Mouse (Mus musculus): ENCODE results near the gene Gpr12. TPM values are rescaled to one million over a fixed set of nuclear protein-coding genes. Genes with fewer than 3 reads are reported as not detected.
A peak's percentile ranks its signal among the peaks of the same experiment; 100 is the strongest.

Gpr12 gene
- polyA plus RNA-seq (2012; rRNA removed): 0.52 and 0.55 TPM in 2 replicates
- polyA plus RNA-seq (2014; fragmentation: Nextera tagmentation; extraction: Ambion mirVana): 0.08 and 0.40 TPM in 2 replicates

DNA sequence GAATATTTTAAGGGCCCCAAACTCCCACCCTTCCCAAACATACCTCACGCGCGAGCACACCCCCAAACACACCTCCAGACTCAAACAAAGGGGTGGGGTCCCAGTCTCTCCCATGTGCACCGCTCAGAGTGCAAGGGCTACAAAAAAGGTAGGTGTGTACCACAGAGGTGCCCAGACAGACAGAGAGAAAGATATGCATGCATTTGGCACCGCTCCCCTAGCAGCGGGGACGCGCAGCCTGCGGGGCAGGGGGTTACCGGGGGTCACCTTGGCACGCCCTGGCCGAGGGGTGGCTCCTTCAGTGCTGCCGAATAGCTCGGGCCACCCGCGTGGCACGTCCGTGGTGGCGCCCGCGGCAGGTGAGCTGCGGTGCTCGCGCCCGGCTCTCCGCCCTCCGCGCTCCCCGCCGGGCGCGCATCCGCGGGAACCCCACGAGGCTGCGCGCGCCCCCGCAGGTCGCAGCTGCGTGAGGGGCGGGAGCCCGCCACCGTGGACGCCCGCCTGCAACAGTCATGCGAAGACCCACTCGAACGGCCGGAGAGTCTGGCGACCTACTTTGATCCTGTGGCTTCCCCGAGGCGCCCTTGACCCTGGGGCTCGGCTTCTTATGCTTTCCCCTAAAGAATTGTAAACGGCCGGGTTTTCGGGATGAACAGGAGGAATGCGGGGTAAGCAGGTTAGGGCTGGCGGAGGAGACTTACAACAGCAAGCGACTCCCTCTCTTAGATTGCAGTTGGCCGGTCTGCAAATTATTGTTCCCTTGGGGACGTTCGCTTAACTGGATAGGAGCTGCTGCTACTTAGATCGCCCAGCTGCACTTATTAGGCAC lies at the start of gene Gpr12:
Gpr12 (minus strand) TSS at position 762 of the 829 bp plus-strand sequence.
- no peak within 1 kb of the TSS for H3K27ac ChIP-seq (replicated peaks; ENCODE audit: low read depth, low read length)
- H3K36me3 ChIP-seq (ENCODE audit: control insufficient read depth, insufficient read depth, low read length): no peaks in the 10 kb centered on the region
- H3K27me3 ChIP-seq (ENCODE audit: control insufficient read depth, insufficient read depth, low read length): peaks cover 42% of the 10 kb centered on the region
- under 1% methylated on average over 47 of the region's 64 CpGs for WGBS
- peaks cover 6% of the 10 kb centered on the region; the same call in 1 of the 2 replicates for H3K4me1 ChIP-seq (ENCODE audit: control insufficient read depth, insufficient read depth, low read length)
- no peak for TF ChIP-seq POLR2A (IDR thresholded peaks at IDR 0.05; ENCODE audit: borderline replicate concordance, extremely low read depth, insufficient read depth, insufficient read length)
- ATAC-seq (ENCODE audit: low FRiP score, low read depth) (0 out of 2 replicates have a peak, but pooled peaks have one; percentile 9), DNase-seq (ENCODE audit: low spot score) (peak; percentile 47)
- H3K4me2 ChIP-seq (replicated peaks; ENCODE audit: low read depth, low read length, severe bottlenecking): peak within 1 kb of the TSS; percentile 97
- no peaks in the 10 kb centered on the region for H3K9me3 ChIP-seq (ENCODE audit: control insufficient read depth, low read length)
- peak within 1 kb of the TSS; percentile 49 for H3K4me3 ChIP-seq (replicated peaks; ENCODE audit: low read length)
- peak within 1 kb of the TSS; percentile 25; the same call in 1 of the 2 replicates for H3K9ac ChIP-seq (ENCODE audit: low read depth, low read length, severe bottlenecking)

GRCm38 (mm10) chr5:146631602-146632001 lies 46.6 kb upstream of the Gpr12 start:
- 76% methylated on average over 3 of the region's 3 CpGs for WGBS
- H3K4me2 ChIP-seq (replicated peaks; ENCODE audit: low read depth, low read length, severe bottlenecking): no peak overlapping the region
- TF ChIP-seq POLR2A (IDR thresholded peaks at IDR 0.05; ENCODE audit: borderline replicate concordance, extremely low read depth, insufficient read depth, insufficient read length): no peak
- no peaks in the 10 kb centered on the region for H3K9me3 ChIP-seq (ENCODE audit: control insufficient read depth, low read length)
- DNase-seq (ENCODE audit: low spot score) (no peak), ATAC-seq (ENCODE audit: low FRiP score, low read depth) (no peak)
- no peaks in the 10 kb centered on the region for H3K27me3 ChIP-seq (ENCODE audit: control insufficient read depth, insufficient read depth, low read length)
- H3K27ac ChIP-seq (replicated peaks; ENCODE audit: low read depth, low read length): no peak overlapping the region
- H3K4me1 ChIP-seq (ENCODE audit: control insufficient read depth, insufficient read depth, low read length): no peaks in the 10 kb centered on the region
- H3K4me3 ChIP-seq (replicated peaks; ENCODE audit: low read length): no peak overlapping the region
- no peaks in the 10 kb centered on the region for H3K36me3 ChIP-seq (ENCODE audit: control insufficient read depth, insufficient read depth, low read length)
- H3K9ac ChIP-seq (ENCODE audit: low read depth, low read length, severe bottlenecking): no peak overlapping the region

- DNase-seq (ENCODE audit: low spot score): no peak
- Histone ChIP-seq H3K4me3 (replicated peaks; ENCODE audit: low read length) (no peak overlapping the region), H3K36me3 (ENCODE audit: control insufficient read depth, insufficient read depth, low read length) (no peaks in the 10 kb centered on the region), H3K9ac (ENCODE audit: low read depth, low read length, severe bottlenecking) (no peak overlapping the region), H3K4me1 (ENCODE audit: control insufficient read depth, insufficient read depth, low read length) (no peaks in the 10 kb centered on the region), H3K27me3 (ENCODE audit: control insufficient read depth, insufficient read depth, low read length) (no peaks in the 10 kb centered on the region), H3K9me3 (ENCODE audit: control insufficient read depth, low read length) (no peaks in the 10 kb centered on the region), H3K27ac (replicated peaks; ENCODE audit: low read depth, low read length) (no peak overlapping the region), H3K4me2 (replicated peaks; ENCODE audit: low read depth, low read length, severe bottlenecking) (no peak overlapping the region)
- TF ChIP-seq POLR2A (IDR thresholded peaks at IDR 0.05; ENCODE audit: borderline replicate concordance, extremely low read depth, insufficient read depth, insufficient read length): no peak
- no peak for ATAC-seq (ENCODE audit: low FRiP score, low read depth)
- WGBS: 23% methylated on average over 4 of the region's 4 CpGs
These were observed 45.9 kb upstream of the Gpr12 start for GRCm38 (mm10) chr5:146630961-146631360.

DNA sequence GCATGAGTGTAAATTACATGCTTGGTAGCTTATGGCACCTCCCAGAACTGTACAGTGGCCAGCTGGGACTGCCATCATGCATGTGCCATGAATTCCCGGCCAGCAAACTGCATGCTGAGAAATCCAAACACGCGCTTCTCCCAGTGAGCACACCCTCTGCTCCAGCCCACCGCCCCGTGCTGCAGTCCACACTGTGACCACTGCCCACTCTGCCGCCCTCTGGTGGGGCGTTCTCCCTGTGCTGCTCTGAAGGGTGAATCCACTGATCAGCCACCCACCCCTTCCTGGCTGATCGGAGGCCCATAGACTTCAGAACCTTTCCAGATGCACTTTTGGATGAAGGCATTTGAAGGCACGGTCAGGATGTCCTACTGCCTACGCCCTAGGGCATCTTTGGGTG lies 44.6 kb upstream of the Gpr12 start:
- ATAC-seq (ENCODE audit: low FRiP score, low read depth) (no peak), DNase-seq (ENCODE audit: low spot score) (no peak)
- H3K4me3 ChIP-seq (replicated peaks; ENCODE audit: low read length): no peak overlapping the region
- H3K9me3 ChIP-seq (ENCODE audit: control insufficient read depth, low read length): no peaks in the 10 kb centered on the region
- no peaks in the 10 kb centered on the region for H3K4me1 ChIP-seq (ENCODE audit: control insufficient read depth, insufficient read depth, low read length)
- no peaks in the 10 kb centered on the region for H3K27me3 ChIP-seq (ENCODE audit: control insufficient read depth, insufficient read depth, low read length)
- H3K9ac ChIP-seq (ENCODE audit: low read depth, low read length, severe bottlenecking): no peak overlapping the region
- H3K27ac ChIP-seq (replicated peaks; ENCODE audit: low read depth, low read length): no peak overlapping the region
- WGBS: 74% methylated on average over 10 of the region's 10 CpGs
- no peak overlapping the region for H3K4me2 ChIP-seq (replicated peaks; ENCODE audit: low read depth, low read length, severe bottlenecking)
- no peaks in the 10 kb centered on the region for H3K36me3 ChIP-seq (ENCODE audit: control insufficient read depth, insufficient read depth, low read length)
- no peak for TF ChIP-seq POLR2A (IDR thresholded peaks at IDR 0.05; ENCODE audit: borderline replicate concordance, extremely low read depth, insufficient read depth, insufficient read length)

- 83% methylated on average over 1 of the region's 1 CpGs for WGBS
- no peaks in the 10 kb centered on the region for H3K27me3 ChIP-seq (ENCODE audit: control insufficient read depth, insufficient read depth, low read length)
- H3K4me1 ChIP-seq (ENCODE audit: control insufficient read depth, insufficient read depth, low read length): no peaks in the 10 kb centered on the region
- H3K9me3 ChIP-seq (ENCODE audit: control insufficient read depth, low read length): no peaks in the 10 kb centered on the region
- no peak overlapping the region for H3K4me2 ChIP-seq (replicated peaks; ENCODE audit: low read depth, low read length, severe bottlenecking)
- H3K4me3 ChIP-seq (replicated peaks; ENCODE audit: low read length): no peak overlapping the region
- no peak for TF ChIP-seq POLR2A (IDR thresholded peaks at IDR 0.05; ENCODE audit: borderline replicate concordance, extremely low read depth, insufficient read depth, insufficient read length)
- DNase-seq (ENCODE audit: low spot score) (no peak), ATAC-seq (ENCODE audit: low FRiP score, low read depth) (no peak)
- H3K36me3 ChIP-seq (ENCODE audit: control insufficient read depth, insufficient read depth, low read length): no peaks in the 10 kb centered on the region
- H3K27ac ChIP-seq (replicated peaks; ENCODE audit: low read depth, low read length): no peak overlapping the region
- H3K9ac ChIP-seq (ENCODE audit: low read depth, low read length, severe bottlenecking): no peak overlapping the region
These were observed 43.8 kb upstream of the Gpr12 start for GRCm38 (mm10) chr5:146628804-146629203.

All from limb, embryonic 14.5 days (tissue).